Mouse (Mus musculus) heart, adult 18-20 months (tissue): ENCODE data around the gene Tnrc18. TPM values are rescaled to one million over a fixed set of nuclear protein-coding genes. Genes with fewer than 3 reads are reported as not detected.
A peak's percentile ranks its signal among the peaks of the same experiment; 100 is the strongest.

Source experiments
- DNase-seq, 2 experiments: peaks; one replicate each; pipeline ENCODE4 v3.0.0; 2021 to 2022; ENCODE audit warnings: mixed read lengths in 1 of 2
- total RNA-seq, 2 experiments: library from RNA; stranded (reverse); gene quantifications; 2 replicates each; pipeline ENCODE4 v1.2.3; 2021

Gene Tnrc18
- total RNA-seq, 2 experiments from 2014 or later, result 39.2 to 48.2 TPM

- peak; percentile 48 to 56 for DNase-seq
Observed at GRCm38 (mm10) chr5:142778135-142778534, 39.3 kb downstream of the Tnrc18 start.

- DNase-seq, result no peak
Observed at GRCm38 (mm10) chr5:142776080-142776479, 41.4 kb downstream of the Tnrc18 start.

- DNase-seq, result no peak
Observed at GRCm38 (mm10) chr5:142774771-142775170, 42.7 kb downstream of the Tnrc18 start.

- no peak for DNase-seq
Observed at GRCm38 (mm10) chr5:142771964-142772363, 45.5 kb downstream of the Tnrc18 start.

DNA sequence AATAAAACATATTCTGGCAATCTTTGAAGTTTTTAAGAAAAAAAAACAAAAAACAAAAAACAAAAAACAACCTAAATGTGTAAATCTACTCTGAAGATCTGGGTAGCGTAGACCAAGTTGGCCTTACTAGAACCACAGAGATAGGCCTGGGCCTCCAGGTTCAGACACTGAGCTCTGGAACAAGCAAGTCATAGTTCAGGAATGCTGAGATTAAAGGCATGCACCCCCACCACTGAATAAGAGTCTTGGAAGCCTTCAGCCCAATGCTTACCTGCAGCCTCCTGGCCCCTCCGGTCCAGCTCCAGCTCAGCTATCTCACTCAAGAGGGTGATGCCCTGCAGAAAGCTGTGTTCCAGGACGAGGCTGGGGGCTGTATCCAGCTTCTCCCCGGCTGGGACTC is 46.4 kb downstream of the Tnrc18 start:
- DNase-seq, result no peak

DNA sequence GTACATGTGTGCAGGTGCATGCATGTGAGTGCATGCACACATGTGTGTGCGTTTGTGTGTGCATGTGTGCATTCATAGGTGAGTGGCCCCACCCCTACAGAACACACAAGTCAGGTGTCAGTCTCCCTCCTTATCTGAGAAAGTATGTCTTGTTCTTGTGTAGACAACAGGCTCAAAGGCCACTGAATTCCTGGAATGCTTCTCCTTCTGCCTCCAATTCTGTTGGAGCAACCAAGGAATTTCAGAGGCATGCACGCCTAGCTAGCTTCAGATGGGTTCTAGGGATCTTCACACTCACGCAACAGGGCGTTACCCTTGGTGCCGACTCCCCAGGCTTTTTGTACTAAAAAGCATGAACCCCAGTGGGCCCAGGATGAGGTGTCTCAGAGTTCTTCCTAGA is 47.8 kb downstream of the Tnrc18 start:
- no peak for DNase-seq

DNA sequence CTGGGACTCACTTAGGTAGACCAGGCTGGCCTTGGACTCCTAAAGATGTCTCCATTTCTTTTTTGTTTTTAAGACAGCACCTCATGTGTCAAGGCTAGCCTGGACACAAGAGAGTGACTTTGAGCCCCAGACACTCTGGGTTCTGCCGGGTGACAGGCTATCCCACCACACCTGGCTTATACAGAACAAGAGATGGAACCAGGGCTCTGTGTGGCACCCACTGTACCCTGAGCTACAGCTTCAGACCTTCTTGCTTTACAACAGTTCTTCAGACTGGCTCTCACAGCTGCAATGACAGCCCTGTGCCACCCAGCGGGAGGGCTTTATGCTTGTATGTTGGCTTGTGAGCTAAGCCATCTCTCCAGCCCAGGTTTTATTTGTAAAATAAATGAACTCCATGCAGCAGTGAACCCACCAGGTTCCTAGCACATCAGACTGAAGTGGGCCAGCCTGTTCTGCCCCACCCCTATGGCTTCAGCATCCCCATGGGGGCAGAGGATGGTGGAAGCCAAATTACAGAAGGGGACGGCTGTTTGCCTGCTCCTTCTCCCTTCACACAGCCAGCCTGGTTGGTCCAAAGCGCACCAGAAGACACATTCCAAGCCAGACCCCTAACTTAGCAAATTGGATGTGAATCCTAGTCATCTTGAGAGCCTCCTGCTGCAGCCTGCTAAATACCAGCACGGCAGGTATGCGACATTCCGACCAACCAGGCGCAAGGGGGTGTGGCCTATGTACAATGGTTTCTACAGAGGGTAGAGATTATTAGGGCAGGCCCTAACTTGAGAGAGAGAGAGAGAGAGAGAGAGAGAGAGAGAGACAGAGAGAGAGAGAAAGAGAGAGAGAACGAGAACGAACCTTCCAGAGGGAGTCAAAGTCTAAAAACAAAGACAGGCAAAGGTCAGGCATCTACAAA is 48.9 kb downstream of the Tnrc18 start:
- DNase-seq, result no peak

DNA sequence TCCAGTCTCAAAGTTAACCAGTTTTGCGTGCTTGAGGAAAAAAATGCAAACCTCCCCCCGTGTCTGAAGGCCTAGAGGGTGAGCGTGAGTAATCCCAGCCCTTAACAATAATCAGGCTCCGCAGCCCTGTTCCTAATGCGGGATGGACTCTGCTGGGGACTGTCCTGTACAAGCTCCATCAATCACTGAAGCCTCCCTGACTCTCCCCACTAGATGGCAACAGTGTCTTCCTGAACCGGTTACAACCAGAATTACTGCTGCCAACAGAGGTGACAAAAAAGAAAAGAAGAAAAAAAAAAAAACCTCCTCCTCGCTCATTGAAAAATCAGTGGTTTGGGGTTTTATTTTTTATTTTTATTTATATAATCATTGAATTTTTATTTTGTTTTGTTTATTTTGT is 49.5 kb downstream of the Tnrc18 start:
- peak; percentile 82 to 89 for DNase-seq

DNA sequence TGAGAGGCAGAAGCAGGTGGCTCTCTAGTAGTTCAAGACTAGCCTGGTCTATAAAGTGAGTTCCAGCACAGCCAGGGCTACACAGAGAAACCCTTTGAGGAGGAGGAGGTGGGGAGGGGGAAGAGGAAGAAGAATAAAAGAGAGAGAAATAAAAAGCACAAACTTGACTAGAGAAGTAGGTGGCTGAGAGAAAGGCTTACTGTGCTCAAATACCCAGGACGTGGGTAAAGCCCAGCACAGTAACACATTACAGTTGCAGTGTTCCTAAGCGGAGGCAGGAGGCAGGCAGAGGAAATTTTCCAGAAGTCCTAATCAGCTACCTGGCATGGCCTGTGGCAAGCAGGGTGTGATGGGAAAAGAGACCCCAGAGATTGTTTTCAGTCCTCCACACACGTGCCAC is 50.8 kb downstream of the Tnrc18 start:
- DNase-seq, result no peak

GRCm38 (mm10) chr5:142764889-142765288 is 52.6 kb downstream of the Tnrc18 start:
- DNase-seq, result no peak

DNA sequence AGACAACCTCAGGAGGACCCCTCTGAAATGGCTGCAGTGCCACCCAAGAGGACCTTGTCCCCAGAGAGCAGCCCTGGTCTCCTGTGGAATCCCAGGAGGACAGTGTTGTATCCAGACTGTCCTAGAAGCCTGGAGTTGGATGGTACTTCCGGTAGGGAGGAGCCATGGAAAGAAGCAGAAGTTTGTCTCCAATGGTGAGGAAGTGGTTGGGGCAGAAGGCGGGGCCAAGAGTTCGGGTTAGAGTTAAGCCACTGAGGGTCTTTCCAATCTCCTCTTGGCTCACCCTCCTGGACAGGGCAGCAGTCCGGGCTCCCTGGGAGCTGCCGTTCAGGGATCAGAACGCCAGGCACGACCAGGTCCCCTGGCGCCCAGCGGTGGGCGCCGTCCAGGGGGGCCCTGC is 53.2 kb downstream of the Tnrc18 start:
- no peak for DNase-seq

DNA sequence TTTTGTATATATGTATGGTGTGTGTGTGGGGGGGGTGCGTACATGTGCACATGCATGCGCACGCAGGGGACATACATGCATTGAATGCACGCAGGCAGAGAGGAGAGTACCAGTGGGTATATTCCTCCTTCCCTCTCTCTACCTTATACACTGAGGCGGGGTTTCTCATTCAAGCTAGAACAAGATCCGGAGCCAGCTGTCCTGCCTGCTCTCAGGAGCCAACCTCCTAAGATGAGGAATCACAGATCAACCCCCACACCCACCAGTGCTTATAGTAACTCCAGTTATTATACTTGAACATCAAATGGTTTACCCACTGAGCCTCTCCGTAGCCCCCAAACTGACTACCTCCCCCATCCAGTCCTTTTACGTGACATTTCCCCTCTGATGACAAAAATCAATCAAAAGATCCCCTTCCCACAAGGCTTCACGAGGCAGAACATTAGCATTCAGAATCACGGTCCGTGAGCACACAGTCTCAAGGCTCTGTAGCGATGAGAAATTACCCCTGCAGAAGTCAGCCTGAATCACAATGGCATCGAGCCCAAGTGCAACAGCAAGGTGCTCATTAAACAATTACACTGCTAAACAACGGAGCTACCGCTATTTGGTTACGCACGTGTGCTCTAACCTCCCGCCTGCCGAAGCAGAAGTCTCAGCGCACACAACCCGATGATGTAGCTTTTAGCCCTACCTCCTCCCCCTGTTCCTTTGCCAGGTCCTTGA is 55.2 kb downstream of the Tnrc18 start:
- DNase-seq, result no peak

DNA sequence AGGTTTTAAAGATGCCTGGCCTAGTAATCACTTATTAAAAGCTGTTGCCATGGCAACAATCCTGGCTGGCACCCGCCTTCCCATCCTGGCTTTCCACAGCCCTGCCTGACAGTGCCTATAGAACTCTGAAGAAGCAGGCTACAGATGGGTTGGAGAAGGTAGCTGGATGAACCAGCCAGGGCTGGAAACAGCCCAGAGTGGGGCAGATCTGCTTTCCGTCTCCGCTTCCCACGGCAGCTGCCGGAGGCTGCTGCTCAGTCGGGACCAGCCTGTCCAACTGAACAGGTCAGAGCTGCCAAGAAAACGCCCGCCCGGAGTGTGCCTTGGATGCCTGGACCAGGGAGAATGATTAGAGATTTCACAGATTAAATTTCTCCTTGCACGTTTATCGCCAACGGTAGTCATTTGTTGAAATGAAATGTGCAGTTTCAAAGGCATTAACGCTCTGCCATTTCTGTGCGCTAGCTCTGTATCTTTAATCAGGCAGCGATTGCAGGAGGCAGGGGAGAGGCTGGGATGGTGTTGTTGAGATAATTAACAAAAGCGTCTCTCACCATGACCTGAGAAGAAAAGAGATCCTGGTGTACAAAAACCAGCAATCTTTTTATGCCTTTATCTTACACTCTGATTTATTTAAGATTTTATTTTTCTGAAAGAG is 56.0 kb downstream of the Tnrc18 start:
- DNase-seq, result no peak

DNA sequence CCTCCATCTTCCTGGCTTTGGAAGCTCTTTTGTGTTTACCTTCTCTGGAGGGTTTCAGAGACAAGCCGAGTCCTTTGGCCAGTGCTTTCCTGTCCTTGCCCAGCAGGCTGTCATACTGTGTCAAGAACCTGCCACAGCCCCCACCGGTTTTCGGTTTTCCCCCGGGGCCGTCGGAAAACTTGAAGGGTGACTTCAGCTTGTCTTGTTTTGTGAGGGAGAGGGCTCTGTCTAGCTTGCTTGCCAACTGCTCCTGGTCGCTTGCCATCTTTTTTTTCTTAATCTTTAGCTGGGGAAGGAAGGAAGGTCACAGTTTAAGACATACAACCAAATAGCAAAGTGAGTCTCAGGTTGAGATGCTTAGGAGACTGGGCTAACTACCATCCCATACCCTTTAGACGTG is 57.7 kb downstream of the Tnrc18 start:
- DNase-seq, result no peak

GRCm38 (mm10) chr5:142752241-142752640 is 65.2 kb downstream of the Tnrc18 start:
- DNase-seq, result no peak

DNA sequence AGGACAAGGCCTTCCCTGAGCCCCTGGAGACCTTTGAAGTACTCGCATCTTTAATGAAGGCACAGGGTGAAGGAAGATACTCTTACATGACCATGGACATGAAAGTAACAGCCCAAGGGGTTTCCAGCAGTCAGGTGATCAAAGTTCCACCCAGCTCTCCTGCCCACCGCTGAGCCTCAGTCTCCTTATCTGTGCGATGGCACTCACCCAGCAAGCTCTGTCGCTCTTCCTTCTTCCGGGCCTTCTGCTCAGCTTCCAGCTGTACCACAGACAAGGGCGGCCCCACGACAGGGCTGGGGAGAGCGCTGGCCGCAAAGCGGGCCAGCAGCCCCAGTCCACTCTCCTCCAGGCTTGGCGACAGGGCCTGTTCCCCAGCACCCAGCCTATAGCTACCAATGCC is 67.3 kb downstream of the Tnrc18 start:
- no peak for DNase-seq

DNA sequence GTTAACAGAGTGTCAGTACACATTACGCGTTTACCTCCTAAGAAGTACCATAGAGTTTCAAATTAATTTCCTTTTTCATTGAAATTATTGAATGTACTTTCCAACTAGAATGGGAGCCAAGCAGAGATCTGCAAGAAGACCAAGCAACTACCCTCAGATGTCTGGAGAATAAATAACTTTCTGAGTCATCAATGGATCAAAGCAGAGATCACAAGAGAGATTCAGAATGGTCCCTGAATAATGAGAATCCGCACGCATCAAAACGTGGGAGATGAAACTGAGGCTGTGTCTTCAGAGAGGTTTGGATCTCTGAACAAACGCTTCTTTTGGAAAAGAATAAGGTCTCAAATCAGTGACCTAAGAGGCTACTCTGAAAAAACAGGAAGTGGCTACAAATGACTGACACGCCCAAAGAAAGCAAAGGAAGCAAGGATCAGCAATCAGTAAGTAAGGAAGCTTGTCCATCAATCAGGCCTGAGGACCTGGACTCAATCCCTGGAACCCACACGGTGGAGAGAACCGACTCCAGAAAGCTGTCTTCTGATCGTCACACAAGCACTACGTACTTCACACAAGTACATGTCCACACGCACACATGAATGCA is 70.3 kb downstream of the Tnrc18 start:
- DNase-seq, result peak in 1 of 2 experiments; percentile 31

DNA sequence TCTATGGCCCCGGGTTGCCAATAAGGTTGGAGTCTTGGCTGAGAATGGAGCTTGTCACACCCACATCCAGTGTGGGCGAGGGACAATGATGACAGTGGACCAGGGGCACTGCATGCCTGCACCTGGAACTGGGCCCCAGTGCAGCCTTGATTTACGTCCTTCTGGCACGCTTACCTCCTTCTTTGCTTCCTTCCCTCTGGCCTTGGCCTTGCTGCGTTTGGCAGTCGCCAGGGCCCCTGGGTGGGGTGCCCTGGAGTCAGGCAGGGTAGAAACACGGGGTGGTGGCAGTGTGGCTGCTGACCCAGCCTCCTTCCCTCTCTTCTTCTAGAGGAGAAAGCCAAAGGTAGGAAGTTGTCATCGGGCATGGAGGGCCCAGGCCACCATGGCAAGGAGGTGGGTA is 77.5 kb downstream of the Tnrc18 start:
- no peak for DNase-seq

- no peak for DNase-seq
Observed at GRCm38 (mm10) chr5:142731916-142732315, 85.5 kb downstream of the Tnrc18 start.

- no peak for DNase-seq
Observed at GRCm38 (mm10) chr5:142730295-142730694, 87.2 kb downstream of the Tnrc18 start.

GRCm38 (mm10) chr5:142728301-142728700 is 89.2 kb downstream of the Tnrc18 start:
- no peak for DNase-seq

DNA sequence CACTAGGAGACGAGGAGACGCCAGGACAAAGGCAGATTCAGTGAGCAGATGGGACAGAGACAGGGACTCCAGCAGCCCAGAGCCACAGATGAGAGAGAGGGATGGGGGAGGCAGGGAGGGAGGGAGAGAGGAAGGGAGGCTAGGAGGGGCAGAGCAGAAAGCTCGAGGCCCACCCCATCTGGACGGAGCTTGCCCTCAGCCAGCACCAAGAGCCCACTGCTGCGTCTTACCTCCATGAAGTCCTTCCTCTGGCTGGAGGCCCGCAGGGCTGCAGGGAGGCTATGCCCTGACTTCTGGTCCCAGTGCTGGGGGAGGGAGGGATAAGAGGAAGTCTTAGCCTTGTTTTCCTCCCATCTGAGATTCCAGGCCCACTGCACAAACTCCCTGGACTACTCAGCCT is 90.7 kb downstream of the Tnrc18 start:
- no peak for DNase-seq

DNA sequence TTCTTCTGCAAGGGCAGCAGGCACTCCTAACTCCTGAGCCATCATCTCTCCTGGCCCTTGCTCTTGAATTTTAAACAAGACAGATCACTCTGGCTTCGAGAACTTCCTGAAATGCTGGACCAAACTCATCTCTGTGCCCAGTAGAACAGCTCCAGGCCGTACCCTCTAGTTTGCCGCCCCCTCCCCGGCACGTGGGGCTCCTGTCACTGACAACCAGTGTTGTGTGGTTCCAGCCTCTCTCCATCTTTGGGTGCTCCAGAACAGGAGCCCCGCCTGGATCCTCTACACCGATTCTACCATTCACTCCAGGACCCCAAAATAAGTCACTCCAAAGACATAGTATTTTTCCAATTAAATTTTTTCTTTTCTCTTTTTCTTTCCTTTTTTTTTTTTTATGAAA is 93.2 kb downstream of the Tnrc18 start:
- no peak for DNase-seq
